Mouse (Mus musculus): ENCODE data around the gene Tmem63a. TPM values are rescaled to one million over a fixed set of nuclear protein-coding genes. Genes with fewer than 3 reads are reported as not detected.
A peak's percentile ranks its signal among the peaks of the same experiment; 100 is the strongest.

Gene Tmem63a
- polyA plus RNA-seq, 1 experiment from 2014 or later = 7.5 TPM

DNA sequence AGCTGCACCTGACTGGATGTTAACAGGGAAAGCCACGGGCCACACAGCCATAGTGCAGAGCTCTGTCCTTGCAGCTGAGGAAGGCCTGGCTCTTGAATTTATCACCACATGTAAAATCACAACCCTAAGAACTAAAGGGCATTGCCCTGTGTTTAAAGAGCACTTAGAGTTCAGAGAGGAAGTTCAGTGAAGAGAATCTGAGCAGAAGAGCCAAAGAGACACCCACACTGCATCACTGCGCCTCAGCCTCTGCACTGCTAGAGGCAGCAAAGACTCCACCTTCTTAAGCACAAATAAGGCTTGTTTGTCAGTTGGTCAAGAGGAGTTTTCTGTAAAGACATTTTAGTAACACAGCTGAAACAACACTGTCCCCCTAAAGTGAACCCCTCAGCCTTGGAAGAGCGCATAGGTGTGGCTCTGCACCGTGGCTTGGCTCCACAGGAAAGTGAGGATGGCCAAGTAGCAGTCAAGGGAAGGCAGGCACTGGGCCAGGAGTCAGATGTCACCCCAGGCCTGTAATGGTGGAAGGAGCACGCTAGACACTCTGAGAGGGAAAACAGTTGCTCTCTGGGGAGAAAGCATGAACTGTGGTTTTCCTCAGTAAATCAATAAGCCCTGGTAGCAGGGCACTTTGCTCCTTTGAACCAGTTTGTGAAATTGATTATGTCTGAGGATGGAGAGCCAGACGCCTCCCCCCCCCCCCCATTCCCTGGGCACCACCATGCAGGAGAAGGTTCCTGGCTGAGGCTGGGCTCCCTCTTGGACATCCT lies 72.8 kb downstream of the Tmem63a start:
- no peak overlapping the region for H3K27ac ChIP-seq (ENCODE audit: low read depth, low read length)
- H3K4me3 ChIP-seq (ENCODE audit: low read length) = no peak overlapping the region
- no peak overlapping the region for H3K9ac ChIP-seq (ENCODE audit: low read depth, low read length)
- H3K4me2 ChIP-seq (replicated peaks; ENCODE audit: low read depth, low read length) = no peak overlapping the region
- ATAC-seq (ENCODE audit: low FRiP score, low TSS enrichment) = no peak
- H3K4me1 ChIP-seq (ENCODE audit: control insufficient read depth, insufficient read depth, low read length) = peaks cover 12% of the 10 kb centered on the region; the same call in 1 of the 2 replicates
- no peaks in the 10 kb centered on the region for H3K9me3 ChIP-seq (ENCODE audit: control insufficient read depth, low read length)
- no peaks in the 10 kb centered on the region; the same call in 1 of the 2 replicates for H3K27me3 ChIP-seq (ENCODE audit: control insufficient read depth, insufficient read depth, low read length)
- no peaks in the 10 kb centered on the region for H3K36me3 ChIP-seq (ENCODE audit: control insufficient read depth, insufficient read depth, low read length)
- WGBS = 61% methylated on average over 6 of the region's 6 CpGs

DNA sequence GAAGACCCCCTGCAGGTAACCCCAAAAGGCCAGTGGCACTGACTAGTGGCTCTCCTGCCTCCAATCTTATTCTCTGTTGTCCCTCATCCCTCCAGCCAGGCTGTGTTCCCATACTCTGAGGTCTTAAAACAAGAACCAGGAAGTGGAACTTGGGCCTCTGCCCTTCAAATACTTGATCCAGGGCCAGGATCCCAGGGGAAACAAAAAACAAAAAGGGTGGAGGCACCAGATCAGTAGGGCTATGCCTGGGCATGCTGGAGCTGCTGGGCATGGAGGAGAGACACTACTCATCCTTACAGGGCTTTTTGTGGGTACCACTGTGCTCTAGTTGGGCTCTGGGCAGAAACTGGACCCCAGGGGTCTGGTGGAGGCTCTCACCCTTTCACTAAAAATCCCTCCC lies 73.4 kb downstream of the Tmem63a start:
- Histone ChIP-seq H3K9ac (ENCODE audit: low read depth, low read length) (no peak overlapping the region), H3K4me1 (ENCODE audit: control insufficient read depth, insufficient read depth, low read length) (peaks cover 12% of the 10 kb centered on the region; the same call in 1 of the 2 replicates), H3K9me3 (ENCODE audit: control insufficient read depth, low read length) (no peaks in the 10 kb centered on the region), H3K4me3 (ENCODE audit: low read length) (no peak overlapping the region), H3K36me3 (ENCODE audit: control insufficient read depth, insufficient read depth, low read length) (no peaks in the 10 kb centered on the region), H3K27me3 (ENCODE audit: control insufficient read depth, insufficient read depth, low read length) (no peaks in the 10 kb centered on the region; the same call in 1 of the 2 replicates), H3K27ac (ENCODE audit: low read depth, low read length) (no peak overlapping the region), H3K4me2 (replicated peaks; ENCODE audit: low read depth, low read length) (no peak overlapping the region)
- ATAC-seq (ENCODE audit: low FRiP score, low TSS enrichment) = no peak

DNA sequence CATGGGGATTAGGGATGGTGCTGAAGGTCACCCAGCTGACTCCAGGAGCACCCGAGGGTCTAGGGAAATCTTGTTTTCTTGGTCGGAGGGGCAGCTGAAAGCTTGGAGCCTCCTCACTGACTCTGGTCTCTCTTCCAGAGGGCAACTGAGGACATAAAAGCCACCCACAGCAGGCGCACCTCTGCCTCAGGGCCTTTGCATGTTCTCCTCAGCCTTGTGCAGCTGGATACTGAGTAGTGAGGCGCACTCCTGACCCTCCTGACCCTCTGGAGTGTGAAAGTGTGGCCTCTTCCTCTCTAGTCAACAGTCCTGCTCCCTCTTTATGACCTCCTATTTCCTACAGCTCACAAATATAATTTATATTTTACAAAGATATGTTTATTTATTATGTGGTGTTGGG lies 73.9 kb downstream of the Tmem63a start:
- Histone ChIP-seq H3K27ac (ENCODE audit: low read depth, low read length) (no peak overlapping the region), H3K9me3 (ENCODE audit: control insufficient read depth, low read length) (no peaks in the 10 kb centered on the region), H3K4me1 (ENCODE audit: control insufficient read depth, insufficient read depth, low read length) (peaks cover 9% of the 10 kb centered on the region; the same call in 1 of the 2 replicates), H3K4me3 (ENCODE audit: low read length) (no peak overlapping the region), H3K9ac (ENCODE audit: low read depth, low read length) (peak overlapping the region; percentile 50; the same call in 1 of the 2 replicates), H3K4me2 (replicated peaks; ENCODE audit: low read depth, low read length) (peak overlapping the region; percentile 99; the same call in 1 of the 2 replicates), H3K27me3 (ENCODE audit: control insufficient read depth, insufficient read depth, low read length) (no peaks in the 10 kb centered on the region; the same call in 1 of the 2 replicates), H3K36me3 (ENCODE audit: control insufficient read depth, insufficient read depth, low read length) (no peaks in the 10 kb centered on the region)
- ATAC-seq (ENCODE audit: low FRiP score, low TSS enrichment) = no peak
- 79% methylated on average over 4 of the region's 4 CpGs for WGBS

DNA sequence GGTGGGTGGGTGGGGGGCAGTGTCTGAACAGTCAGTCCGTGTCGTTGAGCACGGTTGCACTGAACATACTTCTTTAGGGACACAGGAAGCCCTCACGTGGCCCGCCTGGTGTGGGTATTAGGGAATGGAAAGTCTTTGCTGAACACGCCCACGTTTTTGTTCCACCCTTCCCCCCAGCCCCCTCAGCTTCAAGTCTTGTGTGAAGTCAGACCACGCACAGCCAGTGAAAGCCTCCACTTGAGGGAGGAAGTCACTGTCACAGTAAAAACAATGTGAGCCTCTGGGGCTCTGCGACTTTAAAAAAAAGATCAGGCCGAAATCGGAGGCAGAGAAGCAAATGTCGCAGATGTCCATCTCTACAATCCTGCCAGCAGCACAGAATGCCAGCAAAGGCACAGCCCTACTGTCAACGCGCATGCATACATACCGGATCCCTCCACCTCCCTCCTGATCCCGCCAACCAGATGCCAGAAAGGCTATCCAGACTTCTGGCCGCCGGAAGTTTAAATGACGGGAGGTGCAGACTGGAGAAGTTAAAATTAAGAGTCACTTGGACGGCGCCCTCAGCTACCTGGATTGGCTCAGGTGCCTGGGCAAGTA lies 74.5 kb downstream of the Tmem63a start:
- 2% methylated on average over 21 of the region's 21 CpGs for WGBS
- Histone ChIP-seq H3K27ac (ENCODE audit: low read depth, low read length) (no peak overlapping the region), H3K9me3 (ENCODE audit: control insufficient read depth, low read length) (no peaks in the 10 kb centered on the region), H3K4me2 (replicated peaks; ENCODE audit: low read depth, low read length) (peak overlapping the region; percentile 99), H3K4me1 (ENCODE audit: control insufficient read depth, insufficient read depth, low read length) (peaks cover 7% of the 10 kb centered on the region; the same call in 1 of the 2 replicates), H3K9ac (ENCODE audit: low read depth, low read length) (peak overlapping the region; percentile 50; the same call in 1 of the 2 replicates), H3K27me3 (ENCODE audit: control insufficient read depth, insufficient read depth, low read length) (no peaks in the 10 kb centered on the region; the same call in 1 of the 2 replicates), H3K36me3 (ENCODE audit: control insufficient read depth, insufficient read depth, low read length) (no peaks in the 10 kb centered on the region), H3K4me3 (ENCODE audit: low read length) (peak overlapping the region; percentile 44)
- peak; percentile 45 for ATAC-seq (ENCODE audit: low FRiP score, low TSS enrichment)

DNA sequence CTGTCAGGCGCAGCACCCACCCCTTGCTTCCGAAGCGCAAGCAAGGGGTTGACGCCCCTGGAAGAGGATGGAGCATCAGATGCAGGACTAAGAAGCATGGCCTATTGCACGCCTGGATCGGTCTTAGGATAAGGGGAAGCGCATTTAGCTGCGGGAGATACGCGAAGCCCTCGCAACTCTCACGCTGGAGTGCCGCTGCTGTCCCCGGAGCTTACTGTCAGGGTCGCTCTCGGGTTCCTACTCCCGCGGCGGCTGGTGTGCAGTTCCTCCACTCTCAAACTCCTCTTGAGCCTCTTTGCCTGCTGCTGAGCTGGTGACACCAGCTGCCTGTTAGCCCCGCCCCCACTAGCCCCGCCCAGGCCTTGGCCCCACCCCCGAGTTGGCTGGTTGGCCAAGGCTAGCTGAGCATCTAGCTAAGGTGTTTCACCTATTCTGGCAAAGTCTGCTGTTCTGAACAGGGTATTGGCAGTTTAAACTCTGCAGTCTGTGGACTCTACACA lies 75.1 kb downstream of the Tmem63a start:
- H3K27ac ChIP-seq (ENCODE audit: low read depth, low read length) = no peak overlapping the region
- H3K4me3 ChIP-seq (ENCODE audit: low read length) = peak overlapping the region; percentile 44
- WGBS = under 1% methylated on average over 22 of the region's 22 CpGs
- peak overlapping the region; percentile 50 for H3K9ac ChIP-seq (ENCODE audit: low read depth, low read length)
- no peaks in the 10 kb centered on the region for H3K36me3 ChIP-seq (ENCODE audit: control insufficient read depth, insufficient read depth, low read length)
- no peaks in the 10 kb centered on the region for H3K9me3 ChIP-seq (ENCODE audit: control insufficient read depth, low read length)
- peak overlapping the region; percentile 99 for H3K4me2 ChIP-seq (replicated peaks; ENCODE audit: low read depth, low read length)
- H3K4me1 ChIP-seq (ENCODE audit: control insufficient read depth, insufficient read depth, low read length) = peaks cover 7% of the 10 kb centered on the region; the same call in 1 of the 2 replicates
- peak; percentile 87 for ATAC-seq (ENCODE audit: low FRiP score, low TSS enrichment)
- no peaks in the 10 kb centered on the region; the same call in 1 of the 2 replicates for H3K27me3 ChIP-seq (ENCODE audit: control insufficient read depth, insufficient read depth, low read length)

DNA sequence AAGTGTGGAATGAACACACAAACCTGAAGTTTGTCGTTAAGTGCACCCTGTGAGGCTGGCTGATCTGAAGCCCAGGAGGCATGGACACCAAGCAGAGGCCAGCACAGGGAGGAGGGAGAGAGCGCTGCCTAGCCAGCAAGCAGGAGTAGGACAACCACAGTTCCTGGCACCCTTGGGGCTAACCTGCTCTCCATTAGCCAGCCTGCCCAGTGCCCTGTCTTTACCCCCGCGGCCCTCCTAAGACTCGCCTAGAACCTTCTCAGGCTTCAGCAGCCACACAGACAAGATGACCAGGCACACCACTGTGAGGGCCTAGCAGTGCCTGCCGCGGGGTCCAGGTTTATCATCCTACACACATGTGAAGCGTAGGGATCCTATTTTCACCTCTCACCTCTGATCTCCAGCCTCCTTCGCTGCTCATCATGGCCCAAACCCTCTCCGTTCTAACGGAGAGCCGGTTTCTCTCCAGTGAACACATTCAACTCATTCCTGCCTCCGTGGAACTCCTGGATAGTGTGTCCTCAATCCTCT lies 75.8 kb downstream of the Tmem63a start:
- Histone ChIP-seq H3K36me3 (ENCODE audit: control insufficient read depth, insufficient read depth, low read length) (no peaks in the 10 kb centered on the region), H3K4me2 (replicated peaks; ENCODE audit: low read depth, low read length) (no peak overlapping the region), H3K27me3 (ENCODE audit: control insufficient read depth, insufficient read depth, low read length) (no peaks in the 10 kb centered on the region; the same call in 1 of the 2 replicates), H3K9me3 (ENCODE audit: control insufficient read depth, low read length) (no peaks in the 10 kb centered on the region), H3K4me1 (ENCODE audit: control insufficient read depth, insufficient read depth, low read length) (peaks cover 7% of the 10 kb centered on the region; the same call in 1 of the 2 replicates), H3K9ac (ENCODE audit: low read depth, low read length) (no peak overlapping the region), H3K27ac (ENCODE audit: low read depth, low read length) (no peak overlapping the region), H3K4me3 (ENCODE audit: low read length) (no peak overlapping the region)
- WGBS = 69% methylated on average over 12 of the region's 13 CpGs
- no peak for ATAC-seq (ENCODE audit: low FRiP score, low TSS enrichment)

DNA sequence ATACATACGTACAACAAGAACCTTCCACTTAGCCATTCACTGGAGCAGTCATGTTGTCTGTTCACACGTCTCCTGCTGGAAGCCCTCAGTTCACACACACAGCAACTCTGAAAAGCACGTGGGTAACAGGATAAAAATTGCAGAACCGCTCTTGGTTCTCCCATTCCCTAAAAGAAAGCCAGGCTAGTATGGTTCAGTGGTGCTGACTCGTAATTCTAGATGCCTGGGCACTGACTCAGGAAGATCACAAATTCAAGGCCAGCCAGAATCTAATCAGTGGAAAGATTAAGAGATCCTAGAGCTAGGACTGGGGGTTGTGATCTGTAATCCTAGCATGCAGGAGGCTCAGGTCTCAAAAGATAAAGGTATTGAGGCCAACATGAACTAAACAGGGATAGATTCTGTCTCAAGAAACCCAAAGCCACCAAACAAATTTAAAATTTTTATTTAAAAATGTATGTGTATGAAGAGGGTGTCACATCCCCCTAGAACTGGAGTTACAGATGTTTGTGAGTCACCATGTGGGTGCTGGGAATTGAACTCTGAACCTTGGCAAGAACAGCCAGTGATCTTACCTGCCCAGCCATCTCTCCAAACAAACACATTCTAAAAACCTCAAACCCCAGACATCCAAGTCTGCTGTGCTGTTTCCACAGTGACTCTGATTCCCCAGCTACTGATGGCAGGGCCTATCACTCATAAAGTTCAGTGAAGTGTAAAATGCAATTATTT lies 78.8 kb downstream of the Tmem63a start, which contains the start of gene Ephx1:
Gene Ephx1, minus strand, starts transcription at position 149 of the 732 bp plus-strand sequence.
- Histone ChIP-seq H3K9me3 (ENCODE audit: control insufficient read depth, low read length) (no peaks in the 10 kb centered on the region), H3K27me3 (ENCODE audit: control insufficient read depth, insufficient read depth, low read length) (no peaks in the 10 kb centered on the region; the same call in 1 of the 2 replicates), H3K4me1 (ENCODE audit: control insufficient read depth, insufficient read depth, low read length) (peaks cover 7% of the 10 kb centered on the region; the same call in 1 of the 2 replicates), H3K9ac (ENCODE audit: low read depth, low read length) (no peak within 1 kb of the TSS), H3K27ac (ENCODE audit: low read depth, low read length) (no peak within 1 kb of the TSS), H3K4me3 (ENCODE audit: low read length) (no peak within 1 kb of the TSS), H3K36me3 (ENCODE audit: control insufficient read depth, insufficient read depth, low read length) (no peaks in the 10 kb centered on the region), H3K4me2 (replicated peaks; ENCODE audit: low read depth, low read length) (no peak within 1 kb of the TSS)
- no peak for ATAC-seq (ENCODE audit: low FRiP score, low TSS enrichment)
- WGBS = 33% methylated on average over 5 of the region's 5 CpGs

DNA sequence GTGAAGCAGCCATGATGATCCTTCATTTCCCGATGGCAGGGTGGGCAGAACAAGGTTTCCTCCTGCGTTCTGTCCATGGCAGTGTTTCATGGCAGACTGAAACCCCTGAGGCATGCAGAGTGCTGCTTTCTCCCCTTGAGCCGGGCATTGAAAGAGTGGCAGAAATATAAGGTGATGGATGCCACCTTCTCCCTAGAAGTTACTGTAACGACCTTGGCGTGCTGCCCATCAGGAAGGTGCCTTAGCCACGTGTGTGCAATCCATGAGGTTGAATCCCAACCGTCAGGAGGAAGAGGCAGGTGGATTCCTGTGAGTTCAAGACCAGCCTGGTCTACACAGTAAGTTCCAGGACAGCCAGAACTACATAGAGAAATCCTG lies 79.3 kb downstream of the Tmem63a start:
- no peak overlapping the region for H3K9ac ChIP-seq (ENCODE audit: low read depth, low read length)
- H3K4me1 ChIP-seq (ENCODE audit: control insufficient read depth, insufficient read depth, low read length) = peaks cover 4% of the 10 kb centered on the region; the same call in 1 of the 2 replicates
- no peaks in the 10 kb centered on the region; the same call in 1 of the 2 replicates for H3K27me3 ChIP-seq (ENCODE audit: control insufficient read depth, insufficient read depth, low read length)
- H3K4me2 ChIP-seq (replicated peaks; ENCODE audit: low read depth, low read length) = no peak overlapping the region
- WGBS = 40% methylated on average over 7 of the region's 7 CpGs
- no peak for ATAC-seq (ENCODE audit: low FRiP score, low TSS enrichment)
- H3K36me3 ChIP-seq (ENCODE audit: control insufficient read depth, insufficient read depth, low read length) = no peaks in the 10 kb centered on the region
- H3K27ac ChIP-seq (ENCODE audit: low read depth, low read length) = no peak overlapping the region
- H3K9me3 ChIP-seq (ENCODE audit: control insufficient read depth, low read length) = no peaks in the 10 kb centered on the region
- H3K4me3 ChIP-seq (ENCODE audit: low read length) = no peak overlapping the region

Measured in kidney, embryonic 14.5 days (tissue).